Mouse (Mus musculus): ENCODE data around the gene Myo1d. TPM values are rescaled to one million over a fixed set of nuclear protein-coding genes. Genes with fewer than 3 reads are reported as not detected.

Myo1d gene
- polyA plus RNA-seq, 1 experiment from 2014 or later = 2.1 TPM

DNA sequence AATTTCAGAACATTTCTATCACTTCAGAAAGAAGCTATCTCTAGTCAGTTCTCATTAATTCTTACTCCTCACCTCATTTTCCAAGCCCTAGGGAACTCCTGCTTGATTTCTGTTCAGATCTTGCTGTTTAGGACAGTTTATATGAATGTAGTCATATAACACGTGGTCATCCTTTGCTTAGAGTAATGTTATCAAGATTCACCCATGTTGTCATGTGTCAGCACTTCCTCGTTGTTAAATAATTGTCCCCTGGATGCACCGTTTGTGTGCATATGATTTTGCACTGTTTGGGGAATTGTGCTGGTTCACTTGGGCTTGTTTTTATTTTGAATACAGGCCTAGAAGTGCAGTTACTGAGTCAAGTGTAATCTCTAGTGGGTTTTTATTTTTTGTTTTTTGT, 327.6 kb downstream of the Myo1d start:
- Histone ChIP-seq H3K4me3 (ENCODE audit: low read depth, low read length) (no peak overlapping the region), H3K9ac (ENCODE audit: low read length) (no peak overlapping the region), H3K27me3 (ENCODE audit: control insufficient read depth, insufficient read depth, low read length) (no peaks in the 10 kb centered on the region), H3K4me1 (ENCODE audit: control insufficient read depth, insufficient read depth, low read length) (no peaks in the 10 kb centered on the region), H3K4me2 (no peak overlapping the region), H3K27ac (ENCODE audit: low read depth, low read length) (no peak overlapping the region), H3K9me3 (ENCODE audit: control insufficient read depth, low read length) (no peaks in the 10 kb centered on the region), H3K36me3 (ENCODE audit: control insufficient read depth, insufficient read depth, low read length) (peaks cover 6% of the 10 kb centered on the region; the same call in 1 of the 2 replicates)
- no peak for DNase-seq (ENCODE audit: low spot score, missing footprints)
- 92% methylated on average over 3 of the region's 3 CpGs for WGBS
- no peak for ATAC-seq (ENCODE audit: low FRiP score)

DNA sequence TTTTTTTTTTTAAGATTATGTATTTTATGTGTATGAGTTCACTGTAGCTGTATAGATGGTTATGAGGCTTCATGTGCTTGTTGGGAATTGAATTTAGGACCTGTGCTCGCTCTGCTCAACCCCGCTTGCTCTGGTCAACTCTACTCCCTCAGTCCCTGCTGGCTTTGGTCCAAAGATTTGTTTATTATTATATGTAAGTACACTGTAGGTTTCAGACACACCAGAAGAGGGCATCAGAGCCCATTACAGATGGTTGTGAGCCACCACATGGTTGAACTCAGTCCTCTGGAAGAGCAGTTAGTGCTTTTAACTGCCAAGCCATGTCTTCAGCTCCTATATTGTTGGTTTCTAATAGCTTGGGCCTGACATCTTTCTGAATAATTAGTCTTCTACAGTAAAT, 330.0 kb downstream of the Myo1d start:
- Histone ChIP-seq H3K4me3 (ENCODE audit: low read depth, low read length) (no peak overlapping the region), H3K9ac (ENCODE audit: low read length) (no peak overlapping the region), H3K27ac (ENCODE audit: low read depth, low read length) (no peak overlapping the region), H3K27me3 (ENCODE audit: control insufficient read depth, insufficient read depth, low read length) (no peaks in the 10 kb centered on the region), H3K9me3 (ENCODE audit: control insufficient read depth, low read length) (no peaks in the 10 kb centered on the region), H3K4me1 (ENCODE audit: control insufficient read depth, insufficient read depth, low read length) (no peaks in the 10 kb centered on the region), H3K36me3 (ENCODE audit: control insufficient read depth, insufficient read depth, low read length) (peaks cover 6% of the 10 kb centered on the region; the same call in 1 of the 2 replicates), H3K4me2 (no peak overlapping the region)
- 97% methylated on average over 2 of the region's 2 CpGs for WGBS
- ATAC-seq (ENCODE audit: low FRiP score) (no peak), DNase-seq (ENCODE audit: low spot score, missing footprints) (no peak)

DNA sequence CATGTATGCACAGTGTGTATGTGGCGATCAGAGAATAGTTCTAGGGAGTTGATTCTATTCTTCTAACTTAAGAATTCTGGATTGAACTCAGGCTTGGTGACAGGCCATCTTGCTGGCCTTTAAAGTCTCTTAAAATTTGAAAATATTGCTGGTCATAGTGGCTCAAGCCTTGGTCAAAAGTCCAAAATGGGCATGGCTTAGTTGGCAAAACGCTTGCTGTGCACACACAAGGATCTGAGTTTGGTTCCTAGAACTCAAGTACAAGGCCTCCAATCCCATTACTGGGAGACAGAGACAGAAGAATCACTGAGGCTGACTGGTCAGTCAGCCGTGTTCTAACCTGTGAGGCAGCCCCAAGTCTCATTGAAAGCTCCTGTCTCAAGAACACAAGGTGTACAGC, 332.9 kb downstream of the Myo1d start:
- H3K4me3 ChIP-seq (ENCODE audit: low read depth, low read length) = no peak overlapping the region
- ATAC-seq (ENCODE audit: low FRiP score) (no peak), DNase-seq (ENCODE audit: low spot score, missing footprints) (no peak)
- no peaks in the 10 kb centered on the region for H3K9me3 ChIP-seq (ENCODE audit: control insufficient read depth, low read length)
- H3K9ac ChIP-seq (ENCODE audit: low read length) = no peak overlapping the region
- WGBS = 95% methylated on average over 3 of the region's 3 CpGs
- H3K4me1 ChIP-seq (ENCODE audit: control insufficient read depth, insufficient read depth, low read length) = no peaks in the 10 kb centered on the region
- peaks cover 6% of the 10 kb centered on the region; the same call in 1 of the 2 replicates for H3K36me3 ChIP-seq (ENCODE audit: control insufficient read depth, insufficient read depth, low read length)
- H3K27ac ChIP-seq (ENCODE audit: low read depth, low read length) = no peak overlapping the region
- H3K4me2 ChIP-seq = no peak overlapping the region
- no peaks in the 10 kb centered on the region for H3K27me3 ChIP-seq (ENCODE audit: control insufficient read depth, insufficient read depth, low read length)

Other genes with a start within 250 kb of the Myo1d start
- 93.9 and 94.9 TPM in 2 replicates for gene Tmem98, start 30.1 kb upstream of the Myo1d start, polyA plus RNA-seq (2014; fragmentation: Nextera tagmentation; extraction: Ambion mirVana)
- gene Spaca3, start 78.3 kb upstream of the Myo1d start, polyA plus RNA-seq (2014; fragmentation: Nextera tagmentation; extraction: Ambion mirVana) = not detected in 2 replicates